Mouse (Mus musculus) thymus, adult 2 months (tissue): ENCODE results near the gene Sesn1.

Experiments used
- CTCF ChIP-seq: fragments of 200-500 bp; IDR thresholded peaks from 2 replicates; pipeline ENCODE4 v1.5.1; 2012; ENCODE audit warnings: mild to moderate bottlenecking, control low read depth, low read length, moderate library complexity, borderline replicate concordance; ENCODE audit not compliant: control insufficient read depth, poor library complexity, insufficient read depth; ENCODE audit errors: extremely low read depth
- POLR2A ChIP-seq: fragments of 200-500 bp; IDR thresholded peaks from 2 replicates; pipeline ENCODE4 v1.6.1; 2012; ENCODE audit warnings: mild to moderate bottlenecking, low read length, control low read depth, moderate library complexity; ENCODE audit not compliant: control insufficient read depth, poor library complexity, insufficient read depth; ENCODE audit errors: extremely low read depth

GRCm38 (mm10) chr10:41816516-41816915, 6.8 kb downstream of the Sesn1 start:
- TF ChIP-seq POLR2A = no peak
- no peak for TF ChIP-seq CTCF
